Mouse (Mus musculus): Measurements from ENCODE around the gene Atp10a. TPM values are rescaled to one million over a fixed set of nuclear protein-coding genes. Genes with fewer than 3 reads are reported as not detected.

Atp10a gene
- polyA plus RNA-seq, 1 experiment from 2014 or later = 0.20 TPM

GRCm38 (mm10) chr7:58693342-58693741 lies 37.4 kb downstream of the Atp10a start:
- H3K4me1 ChIP-seq (ENCODE audit: insufficient read depth) = no peaks in the 10 kb centered on the region
- no peak overlapping the region for H3K9ac ChIP-seq (replicated peaks)
- no peak for TF ChIP-seq CTCF (IDR thresholded peaks at IDR 0.05; ENCODE audit: low read depth)
- TF ChIP-seq EP300 (IDR thresholded peaks at IDR 0.05; ENCODE audit: low read depth) = no peak
- no peak overlapping the region for H3K27ac ChIP-seq (ENCODE audit: low read depth)
- H3K4me2 ChIP-seq (ENCODE audit: low read depth, low read length) = no peak overlapping the region
- no peaks in the 10 kb centered on the region for H3K36me3 ChIP-seq (replicated peaks; ENCODE audit: insufficient read depth, low read length)
- ATAC-seq = no peak
- no peak for DNase-seq
- H3K4me3 ChIP-seq (ENCODE audit: low read depth, low read length) = no peak overlapping the region
- H3K9me3 ChIP-seq (ENCODE audit: low read length) = no peaks in the 10 kb centered on the region
- whole genome bisulfite sequencing (ENCODE audit: insufficient replicate concordance) = 58% methylated on average over 3 of the region's 3 CpGs
- H3K27me3 ChIP-seq (ENCODE audit: insufficient read depth, low read length) = no peaks in the 10 kb centered on the region

DNA sequence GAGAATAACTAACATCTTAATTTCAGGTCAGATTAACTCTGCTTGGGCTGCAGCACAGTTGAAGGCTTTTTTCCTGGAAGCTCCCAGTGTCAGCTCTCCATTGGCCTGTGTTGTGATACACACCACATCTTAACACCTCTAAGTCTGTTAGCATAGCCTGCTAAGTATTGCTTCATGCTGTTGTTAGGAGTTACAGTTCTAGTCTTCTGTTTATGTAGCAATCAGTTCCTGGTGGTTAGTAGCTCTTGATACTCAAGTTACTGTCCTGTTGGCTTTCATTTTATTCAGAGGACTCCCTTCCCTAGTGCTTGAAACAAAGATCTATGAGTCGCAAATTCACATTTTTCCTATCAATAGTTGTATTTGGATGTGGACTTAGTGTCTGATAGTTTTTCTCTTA lies 39.7 kb downstream of the Atp10a start:
- Histone ChIP-seq H3K36me3 (replicated peaks; ENCODE audit: insufficient read depth, low read length) (no peaks in the 10 kb centered on the region), H3K27ac (ENCODE audit: low read depth) (no peak overlapping the region), H3K4me2 (ENCODE audit: low read depth, low read length) (peak overlapping the region; percentile 14; the same call in 1 of the 2 replicates), H3K9ac (replicated peaks) (no peak overlapping the region), H3K9me3 (ENCODE audit: low read length) (no peaks in the 10 kb centered on the region), H3K27me3 (ENCODE audit: insufficient read depth, low read length) (no peaks in the 10 kb centered on the region), H3K4me3 (ENCODE audit: low read depth, low read length) (no peak overlapping the region), H3K4me1 (ENCODE audit: insufficient read depth) (no peaks in the 10 kb centered on the region)
- ATAC-seq (no peak), DNase-seq (no peak)
- TF ChIP-seq EP300 (IDR thresholded peaks at IDR 0.05; ENCODE audit: low read depth) = no peak
- no peak for TF ChIP-seq CTCF (IDR thresholded peaks at IDR 0.05; ENCODE audit: low read depth)
- WGBS (ENCODE audit: insufficient replicate concordance) = 50% methylated on average over 1 of the region's 1 CpGs

GRCm38 (mm10) chr7:58697092-58697491 lies 41.1 kb downstream of the Atp10a start:
- WGBS (ENCODE audit: insufficient replicate concordance) = 27% methylated on average over 2 of the region's 2 CpGs
- no peak overlapping the region for H3K4me3 ChIP-seq (ENCODE audit: low read depth, low read length)
- H3K9me3 ChIP-seq (ENCODE audit: low read length) = no peaks in the 10 kb centered on the region
- TF ChIP-seq EP300 (IDR thresholded peaks at IDR 0.05; ENCODE audit: low read depth) (no peak), CTCF (IDR thresholded peaks at IDR 0.05; ENCODE audit: low read depth) (no peak)
- no peaks in the 10 kb centered on the region for H3K4me1 ChIP-seq (ENCODE audit: insufficient read depth)
- no peak overlapping the region for H3K27ac ChIP-seq (ENCODE audit: low read depth)
- H3K36me3 ChIP-seq (replicated peaks; ENCODE audit: insufficient read depth, low read length) = no peaks in the 10 kb centered on the region
- DNase-seq = no peak
- no peak for ATAC-seq
- H3K4me2 ChIP-seq (ENCODE audit: low read depth, low read length) = no peak overlapping the region
- H3K9ac ChIP-seq (replicated peaks) = no peak overlapping the region
- H3K27me3 ChIP-seq (ENCODE audit: insufficient read depth, low read length) = no peaks in the 10 kb centered on the region

GRCm38 (mm10) chr7:58698738-58699442 lies 42.9 kb downstream of the Atp10a start:
- WGBS (ENCODE audit: insufficient replicate concordance) = 82% methylated on average over 7 of the region's 7 CpGs
- Histone ChIP-seq H3K4me3 (ENCODE audit: low read depth, low read length) (no peak overlapping the region), H3K36me3 (replicated peaks; ENCODE audit: insufficient read depth, low read length) (no peaks in the 10 kb centered on the region), H3K4me2 (ENCODE audit: low read depth, low read length) (no peak overlapping the region), H3K27me3 (ENCODE audit: insufficient read depth, low read length) (no peaks in the 10 kb centered on the region), H3K27ac (ENCODE audit: low read depth) (no peak overlapping the region), H3K9ac (replicated peaks) (no peak overlapping the region), H3K9me3 (ENCODE audit: low read length) (no peaks in the 10 kb centered on the region), H3K4me1 (ENCODE audit: insufficient read depth) (no peaks in the 10 kb centered on the region)
- TF ChIP-seq CTCF (IDR thresholded peaks at IDR 0.05; ENCODE audit: low read depth) (no peak), EP300 (IDR thresholded peaks at IDR 0.05; ENCODE audit: low read depth) (no peak)
- no peak for DNase-seq
- no peak for ATAC-seq

- no peak for ATAC-seq
- H3K4me2 ChIP-seq (ENCODE audit: low read depth, low read length) = no peak overlapping the region
- H3K4me1 ChIP-seq (ENCODE audit: insufficient read depth) = no peaks in the 10 kb centered on the region
- H3K9me3 ChIP-seq (ENCODE audit: low read length) = no peaks in the 10 kb centered on the region
- H3K36me3 ChIP-seq (replicated peaks; ENCODE audit: insufficient read depth, low read length) = no peaks in the 10 kb centered on the region
- H3K4me3 ChIP-seq (ENCODE audit: low read depth, low read length) = no peak overlapping the region
- 74% methylated on average over 4 of the region's 4 CpGs for WGBS (ENCODE audit: insufficient replicate concordance)
- no peak for DNase-seq
- H3K27ac ChIP-seq (ENCODE audit: low read depth) = no peak overlapping the region
- H3K27me3 ChIP-seq (ENCODE audit: insufficient read depth, low read length) = no peaks in the 10 kb centered on the region
- no peak overlapping the region for H3K9ac ChIP-seq (replicated peaks)
- TF ChIP-seq EP300 (IDR thresholded peaks at IDR 0.05; ENCODE audit: low read depth) = no peak
- TF ChIP-seq CTCF (IDR thresholded peaks at IDR 0.05; ENCODE audit: low read depth) = no peak
Measured at GRCm38 (mm10) chr7:58701311-58701710, 45.3 kb downstream of the Atp10a start.

DNA sequence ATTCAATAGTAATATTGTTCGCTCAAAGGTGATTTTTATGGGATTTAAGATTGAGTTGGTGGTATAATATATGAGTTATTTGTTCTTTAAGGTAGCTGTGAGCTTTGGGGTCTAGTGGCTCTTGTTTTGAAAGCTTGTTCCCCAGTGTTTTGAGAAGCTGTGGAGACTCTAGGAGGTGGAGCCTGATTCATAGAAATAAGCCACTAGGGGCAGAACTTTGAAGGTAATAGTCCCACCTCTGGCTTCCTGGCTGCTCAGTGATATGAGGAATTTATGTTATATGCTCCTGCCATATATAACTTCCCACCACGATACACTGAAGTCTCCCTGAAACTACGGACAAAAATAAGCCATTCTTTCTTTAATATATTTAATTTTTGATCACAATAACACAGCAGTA lies 49.2 kb downstream of the Atp10a start:
- TF ChIP-seq CTCF (IDR thresholded peaks at IDR 0.05; ENCODE audit: low read depth) (no peak), EP300 (IDR thresholded peaks at IDR 0.05; ENCODE audit: low read depth) (no peak)
- WGBS (ENCODE audit: insufficient replicate concordance) = 66% methylated on average over 3 of the region's 3 CpGs

More for the DNA sequence above, 49.2 kb downstream of the Atp10a start:
- ATAC-seq (no peak), DNase-seq (no peak)
- Histone ChIP-seq H3K27me3 (ENCODE audit: insufficient read depth, low read length) (no peaks in the 10 kb centered on the region), H3K9ac (replicated peaks) (no peak overlapping the region), H3K36me3 (replicated peaks; ENCODE audit: insufficient read depth, low read length) (no peaks in the 10 kb centered on the region), H3K4me2 (ENCODE audit: low read depth, low read length) (no peak overlapping the region), H3K4me1 (ENCODE audit: insufficient read depth) (no peaks in the 10 kb centered on the region), H3K27ac (ENCODE audit: low read depth) (no peak overlapping the region), H3K4me3 (ENCODE audit: low read depth, low read length) (no peak overlapping the region), H3K9me3 (ENCODE audit: low read length) (no peaks in the 10 kb centered on the region)

Data from liver, postnatal 0 days (tissue).